Mouse (Mus musculus): ENCODE data around the gene Ercc5.

DNA sequence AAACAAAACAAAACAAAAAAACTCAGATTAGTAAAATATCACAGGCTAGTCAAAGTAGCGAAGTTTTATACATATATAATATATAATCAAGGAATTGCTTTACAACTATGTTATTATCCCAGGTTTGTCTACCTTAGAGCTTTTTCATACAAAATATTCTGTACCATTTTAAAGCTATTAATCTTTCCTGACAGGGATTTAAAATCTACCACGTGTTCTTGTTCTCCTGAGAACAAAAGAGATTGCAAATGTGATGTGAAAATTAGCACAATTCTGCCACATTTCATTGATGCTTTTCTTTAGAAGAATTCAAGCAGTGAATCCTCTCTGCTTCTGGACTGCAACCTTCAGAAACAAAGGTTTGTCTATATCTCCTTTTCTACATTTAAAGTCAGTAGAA lies 66.9 kb downstream of the Ercc5 start:
- no peak for TF ChIP-seq CTCF (IDR thresholded peaks at IDR 0.05; ENCODE audit: borderline replicate concordance, extremely low read depth, insufficient read depth, insufficient read length)
- TF ChIP-seq POLR2A (IDR thresholded peaks at IDR 0.05; ENCODE audit: borderline replicate concordance, extremely low read depth, insufficient read depth, insufficient read length, poor library complexity, severe bottlenecking), result no peak

All from brain, embryonic 14.5 days (tissue).